Mouse (Mus musculus): Measurements from ENCODE around the gene Mlh1. TPM values are rescaled to one million over a fixed set of nuclear protein-coding genes. Genes with fewer than 3 reads are reported as not detected.

The Mlh1 gene
- total RNA-seq, 1 experiment from 2014 or later, result 55.0 TPM

GRCm38 (mm10) chr9:111188731-111189130 lies 82.9 kb downstream of the Mlh1 start:
- ATAC-seq (ENCODE audit: extremely low read depth, insufficient number of reproducible peaks, low FRiP score, poor library complexity, severe bottlenecking), result no peak

- no peak for ATAC-seq (ENCODE audit: extremely low read depth, insufficient number of reproducible peaks, low FRiP score, poor library complexity, severe bottlenecking)
Observed at GRCm38 (mm10) chr9:111186861-111187260, 84.7 kb downstream of the Mlh1 start.

- no peak for ATAC-seq (ENCODE audit: extremely low read depth, insufficient number of reproducible peaks, low FRiP score, poor library complexity, severe bottlenecking)
Observed at GRCm38 (mm10) chr9:111184929-111185328, 86.7 kb downstream of the Mlh1 start.

- ATAC-seq (ENCODE audit: extremely low read depth, insufficient number of reproducible peaks, low FRiP score, poor library complexity, severe bottlenecking), result no peak
Observed at GRCm38 (mm10) chr9:111182176-111182575, 89.4 kb downstream of the Mlh1 start.

- no peak for ATAC-seq (ENCODE audit: extremely low read depth, insufficient number of reproducible peaks, low FRiP score, poor library complexity, severe bottlenecking)
Observed at GRCm38 (mm10) chr9:111178971-111179370, 92.6 kb downstream of the Mlh1 start.

Other genes with a start within 250 kb of the Mlh1 start
- 12.0 and 12.5 TPM in 2 replicates for gene Ccrl2, start 214.3 kb downstream of the Mlh1 start, total RNA-seq (2017)
- gene Lrrfip2, start 154.2 kb downstream of the Mlh1 start, total RNA-seq (2017), result 95.8 and 97.4 TPM in 2 replicates
- gene Epm2aip1, start 138 bp upstream of the Mlh1 start, total RNA-seq (2017), result 22.5 and 28.3 TPM in 2 replicates
- not detected in 2 replicates for gene Trank1, start 39.9 kb upstream of the Mlh1 start, total RNA-seq (2017)
- gene Dclk3, start 167.3 kb upstream of the Mlh1 start, total RNA-seq (2017), result not detected in 2 replicates